Mouse (Mus musculus): ENCODE results near the gene Pdxp. TPM values are rescaled to one million over a fixed set of nuclear protein-coding genes. Genes with fewer than 3 reads are reported as not detected.

The Pdxp gene
- total RNA-seq, 2 experiments from 2014 or later: 9.4 to 10.1 TPM

DNA sequence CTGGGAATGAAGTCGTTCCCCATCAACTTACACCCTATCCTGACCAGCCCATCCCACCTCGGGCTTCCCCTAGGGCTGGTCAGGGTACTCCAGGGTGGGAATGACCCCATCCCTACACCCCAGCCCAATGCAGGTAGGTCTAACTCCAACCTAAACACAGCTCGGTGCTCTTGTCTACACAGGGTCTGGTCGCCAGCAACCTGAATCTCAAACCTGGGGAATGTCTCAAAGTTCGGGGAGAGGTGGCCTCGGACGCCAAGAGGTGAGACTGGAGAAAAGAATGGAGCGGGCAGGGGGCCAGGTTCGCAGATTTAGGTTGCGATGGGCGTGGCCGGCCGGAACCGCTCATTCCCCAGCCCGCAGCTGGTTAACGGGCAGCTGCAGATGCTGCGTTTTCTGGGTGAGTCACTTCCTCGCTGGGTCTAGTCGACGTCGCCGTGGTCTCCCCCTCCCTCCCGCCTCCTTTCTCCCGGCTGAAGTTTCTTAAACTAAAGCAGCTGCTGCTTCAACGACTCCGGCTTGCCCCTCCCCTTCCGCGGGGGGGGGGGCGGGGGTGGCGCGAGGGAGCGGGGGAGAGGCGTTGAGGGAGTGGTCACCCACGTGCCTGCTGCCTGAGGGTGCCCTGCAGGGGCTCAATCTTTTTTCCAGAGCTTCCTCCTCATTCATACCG, 14.2 kb downstream of the Pdxp start:
- peak; percentile 72 for DNase-seq

DNA sequence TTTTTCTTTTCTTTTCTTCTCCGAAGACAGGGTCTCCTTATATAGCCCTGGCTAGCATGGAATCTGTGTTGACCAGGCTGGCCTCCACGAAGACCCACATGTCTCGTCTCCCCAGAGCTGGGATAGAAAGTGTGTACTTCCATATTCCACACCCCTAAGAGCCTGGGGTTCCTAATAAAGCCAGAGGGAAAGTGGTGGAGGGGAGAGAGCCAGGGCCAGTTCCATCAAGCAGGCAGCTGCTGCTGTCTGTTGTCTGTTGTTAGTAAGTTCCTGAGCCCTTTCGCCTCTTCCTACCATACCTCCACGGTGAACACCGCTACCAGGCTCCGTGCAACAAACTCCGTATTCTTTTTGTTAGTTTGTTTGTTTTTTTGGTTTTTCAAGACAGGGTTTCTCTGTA, 14.8 kb downstream of the Pdxp start:
- DNase-seq: no peak

GRCm38 (mm10) chr15:78930192-78930706, 16.5 kb downstream of the Pdxp start:
- DNase-seq: no peak

DNA sequence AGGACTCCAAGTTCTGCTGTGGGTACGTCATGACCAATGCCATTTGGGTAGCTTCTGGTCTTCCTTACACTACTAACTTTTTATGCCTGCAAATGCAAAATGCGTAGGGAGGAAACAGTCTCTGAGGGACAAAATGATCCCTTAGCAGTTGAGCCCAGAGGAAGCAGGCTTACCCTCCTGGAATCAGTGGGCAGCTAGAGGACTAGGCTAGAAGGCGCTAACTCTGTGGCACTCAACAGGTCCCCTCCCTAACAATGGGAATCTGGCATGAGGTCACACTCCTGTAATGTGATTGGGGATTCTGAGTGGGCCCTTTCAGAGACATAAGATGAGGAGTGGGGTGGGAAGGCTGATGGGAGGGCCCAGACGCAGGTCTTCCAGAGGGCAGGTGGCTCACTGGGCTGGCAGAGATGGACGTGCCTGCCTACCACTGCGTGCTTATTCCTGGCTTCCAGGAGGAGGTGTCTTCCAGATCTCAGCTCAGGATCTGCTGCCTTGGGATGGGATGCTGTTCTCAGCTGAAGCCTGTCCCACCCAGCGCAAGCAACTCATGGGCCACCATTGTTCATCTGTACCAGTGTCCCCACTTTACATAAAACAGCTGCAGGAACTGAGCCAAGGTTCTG, 17.2 kb downstream of the Pdxp start:
- no peak for DNase-seq

- DNase-seq: peak; percentile 54
Measured at GRCm38 (mm10) chr15:78931577-78931976, 17.9 kb downstream of the Pdxp start.

DNA sequence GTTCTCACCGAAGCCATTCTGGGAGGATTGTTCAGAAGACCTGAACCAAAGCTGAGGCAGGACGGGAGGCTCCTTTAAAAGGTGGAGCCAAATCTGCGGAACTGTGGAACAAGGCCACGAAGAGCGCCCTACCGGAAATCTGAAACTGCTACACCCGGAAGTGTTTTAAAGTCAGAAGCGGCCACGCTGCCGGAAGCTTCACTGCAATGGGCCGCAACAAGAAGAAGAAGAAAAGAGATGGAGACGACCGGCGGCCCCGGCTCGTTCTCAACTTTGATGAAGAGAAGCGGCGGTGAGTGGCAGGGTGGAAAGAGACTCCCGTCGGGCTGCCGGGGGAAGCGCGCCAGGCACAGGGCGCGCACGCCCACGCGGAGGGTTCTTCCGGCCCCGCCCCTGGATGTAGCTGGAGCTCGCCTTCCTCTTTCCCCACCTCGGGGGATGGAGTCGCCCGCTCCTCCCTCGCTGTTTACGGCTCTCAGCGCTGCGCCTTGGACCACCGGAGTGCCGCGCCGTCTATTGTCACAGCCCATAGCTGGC, 21.1 kb downstream of the Pdxp start, which contains the start of gene Nol12:
Gene Nol12 (plus strand): TSS at position 150 of the 537 bp plus-strand sequence.
- peak; percentile 73 for DNase-seq

DNA sequence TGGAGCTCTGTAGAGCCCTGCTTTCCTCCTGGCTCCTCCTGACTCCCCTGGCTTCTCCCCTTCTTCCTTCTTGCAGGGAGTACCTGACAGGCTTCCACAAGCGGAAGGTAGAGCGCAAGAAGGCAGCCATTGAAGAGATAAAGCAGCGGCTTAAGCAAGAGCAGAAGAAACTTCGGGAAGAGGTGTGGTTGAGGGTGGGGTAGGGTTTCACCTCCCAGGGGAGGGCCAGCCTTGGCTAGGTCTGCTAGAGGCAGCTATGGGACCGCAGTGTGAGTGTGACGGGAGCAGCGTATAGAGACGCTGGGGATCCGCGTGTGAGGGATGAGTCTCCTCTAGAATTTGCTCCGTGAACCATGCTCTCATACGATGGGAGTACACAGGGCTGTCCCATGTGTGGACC, 22.7 kb downstream of the Pdxp start:
- DNase-seq: no peak

DNA sequence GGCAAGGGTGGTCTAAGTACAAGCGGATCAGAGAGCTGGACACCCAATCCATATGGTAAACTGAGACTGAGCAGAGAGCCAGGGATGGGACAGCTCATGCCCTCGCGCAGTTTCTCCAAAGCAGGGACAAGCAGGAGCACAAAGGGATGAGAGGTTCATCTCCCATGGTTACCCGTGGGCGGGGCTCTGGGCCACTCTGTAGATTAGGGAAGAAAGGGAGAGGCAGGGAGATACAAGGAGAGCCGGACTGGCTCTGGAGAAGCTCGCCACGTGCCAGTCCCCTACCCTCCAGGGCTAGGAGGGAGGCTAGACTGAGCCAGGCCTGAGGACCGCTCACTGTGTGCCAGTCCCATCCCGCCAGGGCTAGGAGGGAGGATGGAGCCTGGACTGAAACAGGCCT, 23.6 kb downstream of the Pdxp start:
- DNase-seq: no peak

DNA sequence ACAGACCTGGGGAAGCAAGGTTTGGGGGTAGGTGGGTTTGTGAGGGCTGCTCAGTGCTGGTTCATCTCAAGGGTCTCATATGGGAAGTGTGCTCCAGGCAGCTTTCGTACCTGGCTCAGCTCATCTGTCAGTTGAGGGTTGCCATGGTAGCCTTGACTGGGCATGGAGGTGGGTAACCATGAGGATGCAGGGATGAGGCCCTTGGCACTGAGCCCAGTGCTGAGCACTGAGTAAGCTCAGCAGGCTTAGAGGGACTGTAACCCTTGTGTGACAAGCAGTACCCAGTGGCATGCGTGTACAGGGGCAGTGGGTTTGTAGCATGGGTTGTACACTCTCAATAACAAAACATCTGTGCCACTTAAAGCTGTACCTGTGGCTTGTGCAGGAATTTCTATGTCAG, 24.2 kb downstream of the Pdxp start:
- DNase-seq: no peak

- DNase-seq: no peak
Measured at GRCm38 (mm10) chr15:78940325-78940724, 26.6 kb downstream of the Pdxp start.

DNA sequence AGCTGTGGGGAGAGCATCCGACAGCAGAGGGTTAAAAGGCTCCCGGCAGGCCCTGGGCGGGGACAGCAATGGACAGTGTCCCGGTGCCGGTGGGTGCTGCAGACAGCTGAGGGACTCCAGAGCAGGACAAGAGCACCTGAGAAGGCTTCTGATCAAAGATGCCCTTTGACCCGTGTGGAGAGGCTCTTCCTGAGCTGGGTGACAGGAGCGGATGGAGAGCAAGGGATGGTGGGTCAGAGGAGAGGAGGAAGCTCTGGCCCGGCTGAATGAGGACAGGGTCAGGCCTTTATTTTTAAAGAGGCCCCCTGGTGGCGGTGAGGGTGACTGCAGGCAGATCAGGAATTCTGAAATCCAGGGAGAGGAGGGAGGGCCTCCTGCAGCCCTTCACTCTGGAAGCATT, 28.9 kb downstream of the Pdxp start:
- peak; percentile 81 for DNase-seq

DNA sequence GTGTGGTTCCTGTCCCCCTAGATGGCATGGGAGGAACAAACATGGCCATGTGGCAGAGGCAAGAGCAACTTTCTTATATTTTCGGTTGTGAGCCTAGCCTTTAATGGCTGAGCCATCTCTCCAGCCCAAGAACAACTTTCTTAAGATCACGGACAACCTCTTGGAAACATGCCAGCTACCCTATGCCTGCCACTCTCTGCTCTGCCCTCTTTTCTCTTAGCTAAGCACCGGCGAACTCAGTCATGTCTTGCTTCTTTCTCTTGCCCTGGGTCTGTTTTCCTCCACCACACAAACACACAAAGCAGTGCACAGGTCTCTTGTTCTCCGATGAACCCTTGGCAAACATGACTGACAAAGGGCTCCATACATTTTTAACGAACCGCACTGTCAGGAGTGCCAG, 32.5 kb downstream of the Pdxp start:
- no peak for DNase-seq

DNA sequence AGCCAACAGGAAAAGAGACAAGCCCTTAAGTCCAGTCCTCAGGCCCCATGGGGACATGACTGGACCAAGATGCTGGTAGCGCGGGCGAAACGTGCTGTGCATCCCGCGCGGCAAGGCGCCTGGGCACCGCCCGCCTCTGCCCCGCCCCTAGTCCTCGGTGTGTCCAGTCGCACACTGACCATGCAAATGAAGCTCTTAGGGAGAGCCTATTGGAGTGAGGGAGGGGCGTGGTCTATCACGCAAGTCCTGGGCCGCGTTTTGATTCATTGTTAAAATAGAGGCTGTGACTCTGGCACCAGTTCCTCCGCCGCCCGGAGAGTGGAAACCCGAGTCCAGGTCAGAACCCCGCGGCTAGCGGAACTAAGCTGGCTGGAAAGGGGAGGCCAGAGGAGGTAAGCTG, 33.9 kb downstream of the Pdxp start, which contains the start of gene Triobp:
Gene Triobp (plus strand): TSS at position 68 of the 400 bp plus-strand sequence.
- DNase-seq: peak; percentile 76

GRCm38 (mm10) chr15:78948152-78948725, 34.5 kb downstream of the Pdxp start:
- DNase-seq: no peak

- DNase-seq: no peak
Measured at GRCm38 (mm10) chr15:78948883-78949282, 35.2 kb downstream of the Pdxp start.

DNA sequence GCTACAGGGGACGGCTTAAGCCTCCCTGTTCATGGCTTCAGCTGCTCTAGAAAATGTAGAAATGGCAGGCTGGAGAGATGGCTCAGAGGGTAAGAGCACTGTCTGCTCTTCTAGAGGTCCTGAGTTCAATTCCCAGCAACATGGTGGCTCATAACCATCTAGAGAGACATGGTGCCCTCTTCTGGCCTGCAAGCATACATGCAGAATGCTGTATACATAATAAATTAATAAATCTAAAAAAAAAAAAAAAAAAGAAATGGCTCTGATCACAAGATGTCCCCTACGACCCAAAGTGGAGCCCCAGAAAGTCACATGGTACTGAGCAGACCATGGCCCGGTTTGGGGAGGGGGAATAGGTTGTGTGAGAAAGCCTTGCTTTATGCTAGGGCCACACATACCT, 41.9 kb downstream of the Pdxp start:
- no peak for DNase-seq

GRCm38 (mm10) chr15:78956351-78956750, 42.6 kb downstream of the Pdxp start:
- DNase-seq: no peak

- DNase-seq: no peak
Measured at GRCm38 (mm10) chr15:78957021-78957420, 43.3 kb downstream of the Pdxp start.

DNA sequence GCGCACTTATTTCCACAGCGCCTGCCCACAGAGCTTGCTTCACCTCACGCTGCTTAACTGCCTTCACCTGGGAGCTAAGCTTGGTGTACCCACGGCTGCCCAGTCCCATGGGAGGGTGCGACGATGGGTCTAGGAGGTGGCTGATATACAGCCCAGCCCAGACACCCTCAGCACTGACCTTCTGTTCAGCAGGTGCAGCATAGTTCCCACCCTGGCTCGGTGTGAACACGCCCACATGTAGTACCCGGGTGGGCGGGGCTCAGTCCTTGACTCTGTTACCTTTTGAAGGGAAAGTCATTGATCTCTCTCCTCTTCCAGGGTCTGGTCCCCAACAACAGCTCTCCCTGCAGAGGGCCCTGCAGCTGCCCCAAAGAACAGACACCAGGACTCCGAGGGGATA, 45.8 kb downstream of the Pdxp start:
- DNase-seq: no peak

DNA sequence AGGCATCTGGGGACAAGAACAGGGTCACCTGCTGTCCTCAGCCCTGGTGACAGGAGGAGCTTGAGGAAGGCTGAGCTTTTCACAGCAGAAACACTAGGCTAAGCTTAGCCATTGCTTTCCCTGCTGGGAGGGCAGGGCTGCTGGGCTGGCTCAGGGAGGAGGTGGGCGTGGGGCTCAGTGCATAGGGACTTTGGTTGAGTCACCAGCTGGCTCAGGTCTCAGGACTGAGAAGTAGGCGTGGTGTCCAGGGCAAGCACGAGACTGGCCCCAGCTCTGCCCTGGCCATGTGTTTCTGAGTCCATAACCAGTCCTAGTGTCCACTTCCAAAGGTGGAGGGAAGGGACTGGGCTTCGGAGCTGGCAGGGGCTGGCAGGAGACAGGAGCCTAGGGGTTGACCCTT, 46.4 kb downstream of the Pdxp start:
- peak; percentile 64 for DNase-seq

- peak; percentile 81 for DNase-seq
Measured at GRCm38 (mm10) chr15:78962885-78963284, 49.2 kb downstream of the Pdxp start.
